Mouse (Mus musculus) liver, adult 2 months (tissue): ENCODE measurements at regions not wholly inside any gene's neighbourhood (a gene's known extent, or its start where the extent isn't known, plus 50 kb on each side); places are given as distances from the start of the nearest gene placed in this dataset.

Experiments used
- CTCF ChIP-seq: fragments of 200-500 bp; IDR thresholded peaks from 2 replicates; pipeline ENCODE4 v1.5.1; 2011; ENCODE audit warnings: low read depth, low read length, control low read depth
- POLR2A ChIP-seq: fragments of 200-500 bp; IDR thresholded peaks from 2 replicates; pipeline ENCODE4 v1.6.1; 2011; ENCODE audit warnings: low read length, control low read depth; ENCODE audit not compliant: insufficient read depth; ENCODE audit errors: extremely low read depth

DNA sequence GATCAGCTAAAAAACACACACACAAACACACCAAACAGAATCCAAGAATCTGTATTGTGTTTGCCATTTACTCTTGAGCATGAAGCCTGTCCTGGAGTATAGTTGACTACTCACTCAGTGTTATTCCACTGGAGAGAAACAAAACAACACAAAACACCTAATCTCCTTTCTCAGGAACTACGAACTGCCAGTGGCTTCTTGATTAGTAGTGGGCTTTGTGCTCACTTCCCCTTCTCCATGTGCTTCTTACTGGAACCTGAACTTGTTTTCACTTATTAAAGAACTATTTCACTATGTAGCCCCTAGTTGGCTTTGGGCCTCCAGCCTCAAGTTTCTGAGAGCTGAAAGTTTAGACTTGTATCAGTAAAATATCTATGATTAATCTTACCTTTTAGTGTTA is 84.0 kb upstream of the Speer4f2 start:
- TF ChIP-seq CTCF: no peak
- no peak for TF ChIP-seq POLR2A
